Mouse (Mus musculus): ENCODE data around the gene Ddit4. TPM values are rescaled to one million over a fixed set of nuclear protein-coding genes. Genes with fewer than 3 reads are reported as not detected.
"Not testable (repeated sequence)": the region's sequence is repeated elsewhere in the genome, so short reads cannot be mapped to it uniquely, and the experiment has no call there.

Gene Ddit4
- 10 to 100 TPM; 18.6 to 18.7 TPM for total RNA-seq (2021)
- long read RNA-seq, experiment 1, partial matches to known transcripts = 0 of 1 reads
- long read RNA-seq, experiment 1, other reads (novel, unspliced or antisense) = 0 of 1 reads
- long read RNA-seq, experiment 2, partial matches to known transcripts = 0 of 2 reads
- long read RNA-seq, experiment 2, other reads (novel, unspliced or antisense) = 0 of 2 reads

- DNase-seq (ENCODE audit: low spot score in 2 of 2) = peak; percentile 97 to 99
Observed at GRCm38 (mm10) chr10:59951211-59952151, at the start of gene Ddit4. Gene Ddit4 (minus strand): TSS chr10:59951834.

- DNase-seq (ENCODE audit: low spot score in 2 of 2) = no peak
Observed at GRCm38 (mm10) chr10:59999057-59999456, 47.4 kb upstream of the Ddit4 start.

- DNase-seq (ENCODE audit: low spot score in 2 of 2) = peak in 1 of 2 experiments; percentile 39
Observed at GRCm38 (mm10) chr10:59997591-59997990, 46.0 kb upstream of the Ddit4 start.

- no peak for DNase-seq (ENCODE audit: low spot score in 2 of 2)
Observed at GRCm38 (mm10) chr10:59995889-59996288, 44.3 kb upstream of the Ddit4 start.

GRCm38 (mm10) chr10:59993813-59994212, 42.2 kb upstream of the Ddit4 start:
- not testable (repeated sequence) for DNase-seq (ENCODE audit: low spot score in 2 of 2)

- no peak for DNase-seq (ENCODE audit: low spot score in 2 of 2)
Observed at GRCm38 (mm10) chr10:59992024-59992423, 40.4 kb upstream of the Ddit4 start.

GRCm38 (mm10) chr10:59991262-59991880, 39.7 kb upstream of the Ddit4 start:
- DNase-seq (ENCODE audit: low spot score in 2 of 2) = no peak

GRCm38 (mm10) chr10:59990393-59990792, 38.8 kb upstream of the Ddit4 start:
- DNase-seq (ENCODE audit: low spot score in 2 of 2) = no peak

GRCm38 (mm10) chr10:59988036-59988435, 36.4 kb upstream of the Ddit4 start:
- DNase-seq (ENCODE audit: low spot score in 2 of 2) = no peak

- DNase-seq (ENCODE audit: low spot score in 2 of 2) = no peak
Observed at GRCm38 (mm10) chr10:59982379-59982873, 30.8 kb upstream of the Ddit4 start.

- DNase-seq (ENCODE audit: low spot score in 2 of 2) = no peak
Observed at GRCm38 (mm10) chr10:59981792-59982191, 30.2 kb upstream of the Ddit4 start.

- DNase-seq (ENCODE audit: low spot score in 2 of 2) = no peak
Observed at GRCm38 (mm10) chr10:59981336-59981735, 29.7 kb upstream of the Ddit4 start.

GRCm38 (mm10) chr10:59980815-59981244, 29.2 kb upstream of the Ddit4 start:
- no peak for DNase-seq (ENCODE audit: low spot score in 2 of 2)

GRCm38 (mm10) chr10:59978873-59979743, 27.5 kb upstream of the Ddit4 start:
- DNase-seq (ENCODE audit: low spot score in 2 of 2) = peak in 1 of 2 experiments; percentile 82

GRCm38 (mm10) chr10:59978401-59978800, 26.8 kb upstream of the Ddit4 start:
- no peak for DNase-seq (ENCODE audit: low spot score in 2 of 2)

GRCm38 (mm10) chr10:59977715-59978343, 26.2 kb upstream of the Ddit4 start:
- no peak for DNase-seq (ENCODE audit: low spot score in 2 of 2)

- DNase-seq (ENCODE audit: low spot score in 2 of 2) = no peak
Observed at GRCm38 (mm10) chr10:59977141-59977540, 25.5 kb upstream of the Ddit4 start.

- no peak for DNase-seq (ENCODE audit: low spot score in 2 of 2)
Observed at GRCm38 (mm10) chr10:59974786-59975185, 23.2 kb upstream of the Ddit4 start.

- DNase-seq (ENCODE audit: low spot score in 2 of 2) = peak in 1 of 2 experiments; percentile 36
Observed at GRCm38 (mm10) chr10:59974191-59974664, 22.6 kb upstream of the Ddit4 start.

- no peak for DNase-seq (ENCODE audit: low spot score in 2 of 2)
Observed at GRCm38 (mm10) chr10:59973400-59973799, 21.8 kb upstream of the Ddit4 start.
